Mouse (Mus musculus): Measurements from ENCODE around the gene Lifr.

DNA sequence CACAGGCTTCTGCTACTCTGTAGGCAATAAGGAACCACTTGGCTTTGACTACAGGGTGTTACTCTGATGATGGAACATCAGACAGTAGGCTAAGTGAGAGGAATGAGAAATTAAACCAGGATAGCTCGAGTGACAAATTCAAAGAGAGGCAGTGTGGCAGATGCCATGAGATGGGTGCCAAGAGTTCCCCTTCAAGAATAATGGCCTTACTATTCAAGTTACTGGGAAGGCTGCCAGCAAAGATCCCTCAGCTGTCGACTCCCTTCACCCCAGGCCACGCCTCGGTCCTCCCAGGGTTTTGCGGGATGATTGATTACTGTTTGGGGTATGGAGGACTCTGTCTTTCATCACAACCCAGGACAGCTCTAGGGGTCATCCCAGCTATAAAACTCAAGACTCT, 28.4 kb downstream of the Lifr start:
- TF ChIP-seq POLR2A (IDR thresholded peaks at IDR 0.05; ENCODE audit: borderline replicate concordance, control insufficient read depth, low read depth, low read length), result no peak
- no peak for TF ChIP-seq CTCF (IDR thresholded peaks at IDR 0.05; ENCODE audit: control insufficient read depth, insufficient read depth, low read length)

Data from bone marrow, adult 2 months (tissue).